Mouse (Mus musculus) heart, postnatal 0 days (tissue): ENCODE data around the gene Mum1.

Experiments used
- CTCF ChIP-seq: IDR thresholded peaks from 2 replicates; pipeline ENCODE4 v1.5.1; 2016; ENCODE audit warnings: antibody characterized with exemption, control low read depth, low read depth
- EP300 ChIP-seq: IDR thresholded peaks from 2 replicates; pipeline ENCODE4 v1.6.1; 2016; ENCODE audit warnings: antibody characterized with exemption, low read depth

GRCm38 (mm10) chr10:80270099-80270498 is 43.9 kb downstream of the Mum1 start:
- no peak for TF ChIP-seq EP300
- no peak for TF ChIP-seq CTCF
